Mouse (Mus musculus): ENCODE measurements at regions not wholly inside any gene's neighbourhood (a gene's known extent, or its start where the extent isn't known, plus 50 kb on each side); places are given as distances from the start of the nearest gene placed in this dataset.

DNA sequence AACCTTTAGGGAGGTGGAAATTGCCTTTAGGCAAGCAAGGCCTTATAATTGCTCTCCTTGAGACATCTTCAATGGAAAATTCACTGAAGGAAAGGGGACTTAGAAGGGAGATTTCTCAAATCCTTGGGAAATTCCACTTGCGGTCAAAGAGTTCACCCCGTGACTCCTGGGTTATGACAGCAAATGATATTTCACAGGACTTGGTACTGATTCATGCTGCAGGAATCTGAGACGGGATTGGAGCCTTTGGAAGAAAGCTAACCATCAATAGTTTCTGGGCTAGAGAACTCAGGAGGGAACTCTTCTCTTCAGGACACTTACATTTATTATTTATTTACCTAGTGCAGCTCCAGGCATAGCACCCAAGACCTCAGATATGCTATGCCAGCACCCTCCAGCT is 52.8 kb upstream of the Cxcl5 start:
- no peaks in the 10 kb centered on the region for H3K4me1 ChIP-seq (ENCODE audit: control insufficient read depth, insufficient read depth, low read length)
- no peaks in the 10 kb centered on the region for H3K9me3 ChIP-seq (ENCODE audit: control insufficient read depth, low read length)
- no peak for ATAC-seq (ENCODE audit: low FRiP score)

DNA sequence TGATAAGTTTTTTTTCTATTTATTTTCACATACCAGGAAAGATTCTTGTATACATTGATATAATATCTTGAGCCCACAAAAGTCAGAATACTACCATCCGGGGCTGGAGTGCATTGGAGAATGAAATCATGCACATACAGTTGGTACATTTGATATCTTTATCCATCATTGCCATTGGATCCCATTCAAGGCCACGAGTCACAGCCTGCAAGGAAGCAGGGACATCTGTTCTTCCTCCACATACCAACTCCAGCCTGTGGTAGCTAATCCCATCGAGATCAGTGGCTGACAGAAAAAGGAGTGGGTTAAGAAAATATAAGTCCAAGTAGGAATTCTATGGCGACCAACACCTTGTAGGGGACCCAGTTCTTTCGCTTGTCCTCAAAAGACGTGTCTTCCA is 55.5 kb upstream of the Cxcl5 start:
- peak; percentile 31 for DNase-seq (ENCODE audit: low spot score, missing footprints)
- ATAC-seq (ENCODE audit: low FRiP score): no peak
- no peak overlapping the region for H3K9ac ChIP-seq (ENCODE audit: low read length)
- H3K27ac ChIP-seq (ENCODE audit: low read depth, low read length): no peak overlapping the region
- no peaks in the 10 kb centered on the region for H3K4me1 ChIP-seq (ENCODE audit: control insufficient read depth, insufficient read depth, low read length)
- H3K4me3 ChIP-seq (ENCODE audit: low read depth, low read length): no peak overlapping the region
- H3K4me2 ChIP-seq: no peak overlapping the region
- H3K36me3 ChIP-seq (ENCODE audit: control insufficient read depth, insufficient read depth, low read length): no peaks in the 10 kb centered on the region
- no peaks in the 10 kb centered on the region for H3K9me3 ChIP-seq (ENCODE audit: control insufficient read depth, low read length)
- 89% methylated on average over 6 of the region's 6 CpGs for WGBS
- no peaks in the 10 kb centered on the region for H3K27me3 ChIP-seq (ENCODE audit: control insufficient read depth, insufficient read depth, low read length)

More for the DNA sequence above, 52.8 kb upstream of the Cxcl5 start:
- Histone ChIP-seq H3K36me3 (ENCODE audit: control insufficient read depth, insufficient read depth, low read length) (no peaks in the 10 kb centered on the region), H3K4me2 (no peak overlapping the region), H3K9ac (ENCODE audit: low read length) (no peak overlapping the region), H3K27me3 (ENCODE audit: control insufficient read depth, insufficient read depth, low read length) (no peaks in the 10 kb centered on the region), H3K27ac (ENCODE audit: low read depth, low read length) (no peak overlapping the region), H3K4me3 (ENCODE audit: low read depth, low read length) (no peak overlapping the region)
- peak; percentile 19 for DNase-seq (ENCODE audit: low spot score, missing footprints)
- WGBS: 93% methylated on average over 3 of the region's 3 CpGs

DNA sequence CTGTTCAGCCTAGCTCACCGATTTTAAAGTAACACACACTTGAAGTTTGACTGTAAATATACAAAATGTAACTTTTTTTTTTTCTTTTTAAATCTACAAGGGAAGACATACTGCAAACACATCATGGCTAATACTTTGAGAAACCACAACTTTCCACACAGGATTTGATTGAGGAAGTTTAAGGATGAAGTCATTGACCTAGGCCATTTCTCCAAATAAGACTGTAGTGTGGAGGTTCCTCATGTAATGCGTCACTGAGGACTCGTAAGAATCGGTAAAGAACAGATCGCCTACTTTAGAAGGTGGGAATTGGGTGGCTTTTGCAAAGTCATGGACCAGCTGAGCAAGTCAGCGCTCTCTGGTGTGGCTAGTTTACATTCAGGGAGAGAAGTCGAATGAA is 59.0 kb upstream of the Cxcl5 start:
- no peak for ATAC-seq (ENCODE audit: low FRiP score)
- Histone ChIP-seq H3K9ac (ENCODE audit: low read length) (no peak overlapping the region), H3K4me1 (ENCODE audit: control insufficient read depth, insufficient read depth, low read length) (no peaks in the 10 kb centered on the region), H3K4me2 (no peak overlapping the region), H3K36me3 (ENCODE audit: control insufficient read depth, insufficient read depth, low read length) (no peaks in the 10 kb centered on the region), H3K4me3 (ENCODE audit: low read depth, low read length) (no peak overlapping the region), H3K27me3 (ENCODE audit: control insufficient read depth, insufficient read depth, low read length) (no peaks in the 10 kb centered on the region), H3K27ac (ENCODE audit: low read depth, low read length) (no peak overlapping the region), H3K9me3 (ENCODE audit: control insufficient read depth, low read length) (no peaks in the 10 kb centered on the region)
- 87% methylated on average over 7 of the region's 7 CpGs for WGBS
- peak; percentile 72 for DNase-seq (ENCODE audit: low spot score, missing footprints)

DNA sequence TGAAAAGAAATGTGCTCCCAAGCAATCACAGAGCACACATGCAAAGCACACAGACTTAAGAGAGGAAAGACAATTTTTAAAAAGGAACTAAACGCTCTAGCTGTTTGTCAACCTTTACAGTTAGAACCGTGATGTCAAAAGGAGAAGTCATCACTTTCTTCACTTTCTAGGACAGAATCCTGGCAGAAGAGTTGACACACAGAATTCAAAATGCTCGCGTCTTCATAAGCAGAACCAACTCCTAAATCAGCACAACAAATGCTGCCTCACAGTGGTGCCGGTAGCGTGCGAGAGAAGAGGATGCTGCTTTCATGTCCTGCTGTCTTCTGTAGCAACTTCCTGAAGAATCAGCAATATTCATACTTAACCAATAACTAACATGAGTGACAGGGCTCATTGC is 55.6 kb upstream of the Rassf6 start:
- Histone ChIP-seq H3K4me2 (no peak overlapping the region), H3K9ac (ENCODE audit: low read length) (no peak overlapping the region), H3K4me1 (ENCODE audit: control insufficient read depth, insufficient read depth, low read length) (no peaks in the 10 kb centered on the region), H3K27ac (ENCODE audit: low read depth, low read length) (no peak overlapping the region), H3K9me3 (ENCODE audit: control insufficient read depth, low read length) (no peaks in the 10 kb centered on the region), H3K4me3 (ENCODE audit: low read depth, low read length) (no peak overlapping the region), H3K36me3 (ENCODE audit: control insufficient read depth, insufficient read depth, low read length) (no peaks in the 10 kb centered on the region), H3K27me3 (ENCODE audit: control insufficient read depth, insufficient read depth, low read length) (no peaks in the 10 kb centered on the region)
- DNase-seq (ENCODE audit: low spot score, missing footprints): no peak
- WGBS: 91% methylated on average over 7 of the region's 7 CpGs
- no peak for ATAC-seq (ENCODE audit: low FRiP score)

DNA sequence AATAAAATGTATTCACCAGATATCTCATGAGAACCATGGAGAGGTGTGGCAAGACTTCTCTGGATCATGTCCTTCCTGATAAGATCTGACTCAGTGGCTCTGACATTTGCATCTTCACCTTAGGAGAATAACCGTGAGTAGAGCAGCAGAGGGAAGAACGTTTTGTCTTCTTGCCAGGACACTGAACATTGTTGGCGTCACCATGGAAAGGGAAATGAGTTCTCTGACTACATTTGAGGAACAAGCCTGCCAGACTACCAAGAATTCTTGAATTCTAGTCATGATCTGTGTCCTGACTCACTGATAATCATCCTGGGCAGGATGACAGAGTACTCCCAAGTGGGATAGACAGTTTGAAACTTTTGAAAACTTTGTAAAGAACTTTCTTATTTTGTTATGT is 54.0 kb upstream of the Rassf6 start:
- Histone ChIP-seq H3K36me3 (ENCODE audit: control insufficient read depth, insufficient read depth, low read length) (no peaks in the 10 kb centered on the region), H3K4me3 (ENCODE audit: low read depth, low read length) (no peak overlapping the region), H3K9me3 (ENCODE audit: control insufficient read depth, low read length) (no peaks in the 10 kb centered on the region), H3K4me1 (ENCODE audit: control insufficient read depth, insufficient read depth, low read length) (no peaks in the 10 kb centered on the region), H3K27me3 (ENCODE audit: control insufficient read depth, insufficient read depth, low read length) (no peaks in the 10 kb centered on the region), H3K27ac (ENCODE audit: low read depth, low read length) (no peak overlapping the region), H3K9ac (ENCODE audit: low read length) (no peak overlapping the region), H3K4me2 (no peak overlapping the region)
- ATAC-seq (ENCODE audit: low FRiP score) (no peak), DNase-seq (ENCODE audit: low spot score, missing footprints) (peak; percentile 19)
- 84% methylated on average over 3 of the region's 3 CpGs for WGBS

DNA sequence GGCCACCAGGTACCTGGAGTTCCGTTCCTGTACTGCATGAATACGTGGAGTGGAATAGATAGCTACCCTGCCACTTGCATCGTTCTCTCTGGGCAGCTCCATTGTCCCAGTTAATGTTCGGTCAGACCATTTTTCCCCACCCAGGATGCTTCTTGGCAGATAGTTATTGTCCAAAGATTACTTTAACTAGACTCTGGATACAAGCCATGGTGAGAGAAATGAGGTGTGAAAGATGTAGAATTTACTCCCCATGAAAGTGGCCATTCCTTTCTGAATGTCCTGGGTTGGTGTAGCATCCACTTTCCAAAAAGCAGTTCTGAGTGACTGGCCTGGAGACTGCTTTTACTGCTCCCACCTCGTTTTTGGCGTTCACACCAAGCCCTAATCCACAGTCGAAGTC is 50.3 kb upstream of the Rassf6 start:
- no peak for ATAC-seq (ENCODE audit: low FRiP score)

More for the DNA sequence above, 50.3 kb upstream of the Rassf6 start:
- Histone ChIP-seq H3K4me2 (no peak overlapping the region), H3K9ac (ENCODE audit: low read length) (no peak overlapping the region), H3K27ac (ENCODE audit: low read depth, low read length) (no peak overlapping the region), H3K9me3 (ENCODE audit: control insufficient read depth, low read length) (no peaks in the 10 kb centered on the region), H3K4me1 (ENCODE audit: control insufficient read depth, insufficient read depth, low read length) (no peaks in the 10 kb centered on the region), H3K27me3 (ENCODE audit: control insufficient read depth, insufficient read depth, low read length) (no peaks in the 10 kb centered on the region), H3K36me3 (ENCODE audit: control insufficient read depth, insufficient read depth, low read length) (no peaks in the 10 kb centered on the region), H3K4me3 (ENCODE audit: low read depth, low read length) (no peak overlapping the region)
- 78% methylated on average over 7 of the region's 7 CpGs for WGBS
- peak; percentile 54 for DNase-seq (ENCODE audit: low spot score, missing footprints)

Data from midbrain, embryonic 11.5 days (tissue).